Mouse (Mus musculus) v-Abl transformed pro-B cells (cell line): ENCODE data around the gene Tbc1d9b.

Experiments used
- in situ Hi-C, 2 experiments: fragments of 400-800 bp; cut with MboI; formaldehyde crosslinking; loops; one replicate each; pipeline ENCODE4 v1.15.1; 2025; ENCODE audit not compliant: unreplicated experiment in 2 of 2

Gene Tbc1d9b

DNA sequence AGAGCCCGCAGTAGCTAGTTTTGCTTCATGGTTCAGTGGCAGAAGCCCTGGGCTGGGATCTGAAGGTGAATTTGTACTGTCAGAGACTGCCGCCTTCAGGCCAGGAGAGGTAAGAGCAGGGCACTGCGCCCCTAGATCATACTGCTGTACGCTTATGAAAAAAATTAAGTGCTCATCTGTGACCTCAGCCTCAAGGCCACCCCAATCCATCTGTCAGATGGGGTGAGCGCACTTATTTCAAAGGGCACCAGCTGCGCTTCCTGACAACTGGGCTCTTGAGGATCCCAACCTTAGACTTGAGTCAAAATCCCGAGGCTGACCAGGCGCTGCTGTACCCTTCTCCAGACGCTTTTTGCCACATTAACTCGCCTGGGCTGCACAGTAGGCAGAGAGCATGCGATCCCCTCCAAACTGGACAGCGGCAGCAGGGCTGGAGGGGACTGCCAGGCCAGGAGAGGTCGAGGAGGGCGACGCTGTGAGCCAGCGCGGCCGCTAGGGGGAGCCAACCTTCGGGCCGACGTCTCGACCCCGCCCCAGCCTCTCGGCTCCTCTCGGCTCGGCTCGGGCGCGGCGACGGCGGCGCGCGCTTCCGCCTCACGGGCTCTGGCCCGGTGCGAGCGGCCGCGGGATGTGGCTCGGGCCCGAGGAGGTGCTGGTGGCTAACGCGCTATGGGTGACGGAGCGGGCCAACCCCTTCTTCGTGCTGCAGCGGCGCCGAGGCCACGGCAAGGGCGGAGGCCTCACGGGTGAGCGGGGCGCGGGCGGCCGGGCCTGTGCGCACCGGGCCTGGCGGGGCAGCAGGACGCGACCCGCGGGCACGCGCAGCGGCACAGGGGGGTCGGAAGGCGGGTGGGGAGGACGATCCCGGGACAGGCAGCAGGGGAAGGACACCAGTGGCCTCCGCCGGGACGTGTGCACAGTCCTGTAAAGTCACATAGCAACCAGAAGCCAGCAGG is at the start of gene Tbc1d9b:
Tbc1d9b (plus strand) TSS at position 586 of the 956 bp plus-strand sequence.
- in situ Hi-C loops, result loop anchor here in 1 of 2 experiments (10.0 to 25.0 kb wide), 3 partner anchors 94 to 706 kb away; partner anchors contain the start of genes Cnot6, Zfp354c and Zfp879

GRCm38 (mm10) chr11:50086211-50086610 is 45.0 kb upstream of the Tbc1d9b start:
- in situ Hi-C loops, result loop anchor here in 1 of 2 experiments (25.0 kb wide), 1 partner anchor 676 kb away; no protein-coding TSS in a partner anchor

- in situ Hi-C loops, result loop anchor here in 1 of 2 experiments (25.0 kb wide), 1 partner anchor 672 kb away; no protein-coding TSS in a partner anchor
Measured at GRCm38 (mm10) chr11:50089840-50090239, 41.4 kb upstream of the Tbc1d9b start.

DNA sequence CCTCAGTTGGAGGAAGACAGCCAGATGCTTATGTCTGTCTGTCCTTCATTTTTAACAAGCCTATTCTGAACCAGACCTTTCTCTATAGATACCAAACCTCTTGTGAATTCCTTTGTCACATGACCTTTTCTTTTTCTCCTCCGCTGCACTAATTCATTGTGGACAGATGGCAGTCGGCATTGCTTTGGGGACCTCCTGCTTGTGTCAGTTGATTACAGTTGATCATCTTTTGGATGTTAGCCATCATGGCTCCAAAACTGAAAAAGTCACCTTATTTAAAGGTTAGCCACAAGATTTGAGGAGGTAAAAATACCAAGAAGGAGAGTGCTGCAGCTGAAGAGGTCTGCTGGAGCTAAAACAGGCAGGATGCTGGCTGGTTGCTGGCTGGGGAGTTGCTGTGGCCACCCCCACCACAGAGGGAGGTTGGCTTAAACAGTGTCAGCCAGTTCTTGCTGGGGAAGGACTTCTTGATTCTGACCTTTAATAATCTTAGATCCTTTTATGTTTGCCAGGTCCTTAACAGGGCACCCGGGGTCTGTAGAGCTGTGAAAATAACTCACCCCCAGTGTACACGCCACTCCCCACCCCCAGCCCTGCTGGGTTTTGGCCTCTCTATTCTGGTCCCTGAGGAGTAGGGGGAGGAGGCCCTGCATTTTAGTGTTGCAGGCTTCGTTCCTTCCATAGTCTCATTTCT is 40.1 kb upstream of the Tbc1d9b start:
- in situ Hi-C loops, result loop anchor here in 1 of 2 experiments (25.0 kb wide), 1 partner anchor 671 kb away; no protein-coding TSS in a partner anchor

- in situ Hi-C loops, result loop anchor here in 1 of 2 experiments (25.0 kb wide), 1 partner anchor 671 kb away; no protein-coding TSS in a partner anchor
Measured at GRCm38 (mm10) chr11:50091681-50092080, 39.5 kb upstream of the Tbc1d9b start.

DNA sequence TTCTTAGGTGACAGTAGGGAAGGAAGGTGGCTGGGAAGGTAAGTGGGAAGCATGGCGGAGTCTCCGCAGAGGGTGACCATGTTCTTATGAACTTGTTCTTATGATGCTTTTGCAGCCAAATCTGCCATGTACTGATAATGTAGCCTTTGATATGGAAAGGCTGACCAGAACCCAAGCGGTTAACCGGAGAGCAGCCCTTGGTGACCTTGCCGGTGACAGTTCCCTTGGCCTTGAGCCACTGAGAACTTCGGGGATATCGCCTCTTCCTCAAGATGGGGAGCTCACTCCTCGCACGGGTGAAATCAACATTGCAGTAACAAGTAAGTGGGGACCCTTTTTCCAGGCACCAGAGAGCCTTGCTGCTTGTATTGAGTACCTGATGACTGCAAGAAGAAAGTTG is 35.5 kb upstream of the Tbc1d9b start:
- in situ Hi-C loops, result loop anchor here in 1 of 2 experiments (25.0 kb wide), 1 partner anchor 667 kb away; no protein-coding TSS in a partner anchor

- in situ Hi-C loops, result loop anchor here in 1 of 2 experiments (25.0 kb wide), 1 partner anchor 665 kb away; no protein-coding TSS in a partner anchor
Measured at GRCm38 (mm10) chr11:50097091-50097490, 34.1 kb upstream of the Tbc1d9b start.

DNA sequence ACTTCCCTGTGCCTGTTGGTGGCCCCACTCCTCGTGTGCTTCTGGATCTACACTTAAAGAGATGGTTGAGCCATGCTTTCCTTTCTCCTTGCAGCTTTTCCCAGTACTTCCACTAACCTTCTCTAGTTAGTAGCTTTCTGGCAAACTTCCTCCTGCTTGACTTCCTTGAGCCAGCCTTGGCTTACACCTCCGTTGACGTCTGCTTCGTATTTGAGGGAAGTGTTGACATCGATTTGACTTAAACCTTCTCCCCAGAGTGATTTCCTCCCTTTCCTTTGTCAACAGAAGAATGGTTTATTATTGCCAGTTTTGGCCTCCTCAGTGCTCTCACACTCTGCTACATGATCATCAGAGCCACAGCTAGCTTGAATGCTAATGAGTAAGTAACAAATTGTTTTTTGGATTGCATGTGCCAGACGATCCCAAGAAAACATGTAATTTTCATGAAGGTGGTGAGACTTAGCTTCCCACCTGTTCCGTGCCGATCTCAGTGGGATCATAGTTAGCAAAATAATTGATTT is 32.2 kb upstream of the Tbc1d9b start:
- in situ Hi-C loops, result loop anchor here in 1 of 2 experiments (25.0 kb wide), 1 partner anchor 663 kb away; no protein-coding TSS in a partner anchor

- in situ Hi-C loops, result loop anchor here (25.0 kb wide), 3 partner anchors 663 to 1438 kb away; partner anchors contain the start of genes BC049762 (in 1 of the 2) and Clk4 (in 1 of the 2)
Measured at GRCm38 (mm10) chr11:50099692-50100091, 31.5 kb upstream of the Tbc1d9b start.

DNA sequence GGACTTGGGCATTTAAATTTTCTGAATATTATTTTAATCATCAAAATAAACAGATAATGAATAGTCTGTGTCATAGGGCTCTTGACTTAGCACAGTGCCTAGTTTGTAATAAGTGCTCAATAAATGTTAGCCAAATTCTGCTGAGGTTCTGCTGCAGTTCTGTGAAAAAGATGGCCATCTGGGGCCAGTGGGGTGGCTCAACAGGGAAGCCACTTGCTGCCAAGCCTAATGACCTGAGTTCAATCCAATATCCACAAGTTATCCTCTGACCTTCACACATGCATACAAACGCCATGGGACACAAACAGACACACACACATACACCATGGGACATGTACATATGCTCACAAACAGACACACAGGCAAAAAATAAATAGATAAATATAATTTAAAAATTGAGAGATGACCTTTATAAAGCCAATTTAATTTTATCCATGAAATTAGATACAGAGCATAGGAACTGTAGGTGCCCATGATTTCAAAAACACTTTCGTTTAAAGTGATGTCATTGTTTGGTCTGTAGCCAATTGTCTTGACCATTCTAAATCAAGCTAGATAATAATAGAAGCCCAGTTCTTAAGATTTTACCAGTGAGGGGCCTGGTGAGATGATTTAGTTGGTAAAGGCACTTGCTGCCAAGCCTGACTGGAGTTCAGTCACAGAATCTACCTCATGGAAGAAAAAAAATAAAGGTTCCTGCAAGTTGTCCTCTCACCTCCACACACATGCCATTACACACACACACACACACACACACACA is 30.5 kb upstream of the Tbc1d9b start:
- in situ Hi-C loops, result loop anchor here (25.0 kb wide), 3 partner anchors 662 to 1437 kb away; partner anchors contain the start of genes BC049762 (in 1 of the 2) and Clk4 (in 1 of the 2)

GRCm38 (mm10) chr11:50101962-50102361 is 29.2 kb upstream of the Tbc1d9b start:
- in situ Hi-C loops, result loop anchor here (25.0 kb wide), 3 partner anchors 660 to 1435 kb away; partner anchors contain the start of genes BC049762 (in 1 of the 2) and Clk4 (in 1 of the 2)

DNA sequence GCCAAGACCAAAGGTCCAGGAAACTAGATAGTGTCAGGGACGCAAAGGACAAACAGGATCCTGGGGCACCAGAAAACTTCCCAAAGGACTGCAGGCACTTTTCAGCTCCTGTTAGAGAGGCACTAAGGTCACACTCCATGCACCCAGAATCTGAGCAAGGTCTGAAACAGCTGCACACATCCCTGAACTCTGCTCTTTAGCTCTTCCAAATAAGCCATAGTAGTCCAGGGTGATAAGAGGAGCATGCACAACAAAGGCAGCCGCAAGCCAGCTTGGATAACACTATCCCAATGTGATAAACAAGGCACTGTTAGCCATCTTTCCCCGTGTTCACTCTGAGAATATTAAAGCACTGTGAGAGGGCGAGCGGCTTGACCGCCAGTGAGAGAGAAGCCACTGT is 27.2 kb upstream of the Tbc1d9b start:
- in situ Hi-C loops, result loop anchor here (25.0 kb wide), 3 partner anchors 658 to 1433 kb away; partner anchors contain the start of genes BC049762 (in 1 of the 2) and Clk4 (in 1 of the 2)

DNA sequence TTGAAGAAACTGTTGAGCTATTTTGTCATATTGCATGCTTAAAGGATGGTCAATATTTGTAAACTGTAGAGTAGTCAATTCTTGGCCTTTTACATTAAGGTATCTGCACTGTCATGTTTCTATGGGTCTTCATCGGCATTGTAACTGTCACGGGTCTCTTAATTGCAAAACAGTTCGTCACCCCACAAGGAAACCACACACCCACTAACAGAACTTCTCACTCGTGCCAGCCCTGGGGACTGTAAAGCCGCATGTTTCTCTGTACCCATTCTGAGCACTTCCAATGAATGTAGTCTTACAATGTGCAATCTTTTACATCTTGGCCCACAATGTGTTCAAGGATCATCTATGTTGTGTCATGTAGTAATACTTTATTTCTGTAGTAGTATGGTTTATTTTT is 26.0 kb upstream of the Tbc1d9b start:
- in situ Hi-C loops, result loop anchor here (25.0 kb wide), 3 partner anchors 657 to 1432 kb away; partner anchors contain the start of genes BC049762 (in 1 of the 2) and Clk4 (in 1 of the 2)

DNA sequence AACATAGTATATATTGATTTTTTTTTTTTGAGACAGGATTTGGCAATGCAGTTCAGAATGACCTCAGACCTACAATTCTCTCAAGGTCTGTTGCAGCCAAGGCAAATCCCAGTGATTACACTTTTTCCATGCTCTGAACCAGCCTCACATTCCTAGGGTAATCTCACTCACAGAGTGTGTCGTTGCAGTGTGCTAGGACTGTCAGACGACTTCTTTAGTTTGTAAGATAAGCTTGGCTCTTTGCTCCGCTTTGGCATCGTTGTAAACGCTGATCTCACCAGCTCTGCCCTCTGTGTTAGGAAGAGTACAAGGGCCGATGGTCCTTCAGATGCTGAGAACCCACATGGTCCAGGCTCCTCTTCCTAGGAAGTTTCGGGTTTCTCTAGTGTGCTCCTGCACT is 25.2 kb upstream of the Tbc1d9b start:
- in situ Hi-C loops, result loop anchor here (25.0 kb wide), 3 partner anchors 656 to 1431 kb away; partner anchors contain the start of genes BC049762 (in 1 of the 2) and Clk4 (in 1 of the 2)

DNA sequence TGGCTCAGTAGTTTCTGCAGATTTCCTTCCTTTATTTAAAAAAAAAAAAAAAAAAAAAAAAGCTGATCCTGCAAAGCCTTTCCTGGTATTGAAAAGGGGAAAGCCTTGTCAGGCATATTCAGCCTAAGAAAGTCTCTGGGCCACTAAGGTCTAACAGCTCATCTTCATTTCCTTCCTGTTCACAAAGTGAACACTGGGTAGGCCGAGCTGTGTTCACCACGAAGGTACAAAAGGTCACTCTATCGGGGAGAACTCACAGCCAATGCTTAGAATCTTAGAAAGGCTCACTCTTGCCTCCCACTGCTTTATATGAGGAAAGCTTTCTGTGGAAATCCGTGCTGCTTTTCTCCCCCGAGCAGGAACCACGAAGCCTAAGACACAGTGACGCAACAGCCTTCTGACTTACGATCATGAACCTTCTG is 22.4 kb upstream of the Tbc1d9b start:
- in situ Hi-C loops, result loop anchor here (25.0 kb wide), 3 partner anchors 653 to 1428 kb away; partner anchors contain the start of genes BC049762 (in 1 of the 2) and Clk4 (in 1 of the 2)

DNA sequence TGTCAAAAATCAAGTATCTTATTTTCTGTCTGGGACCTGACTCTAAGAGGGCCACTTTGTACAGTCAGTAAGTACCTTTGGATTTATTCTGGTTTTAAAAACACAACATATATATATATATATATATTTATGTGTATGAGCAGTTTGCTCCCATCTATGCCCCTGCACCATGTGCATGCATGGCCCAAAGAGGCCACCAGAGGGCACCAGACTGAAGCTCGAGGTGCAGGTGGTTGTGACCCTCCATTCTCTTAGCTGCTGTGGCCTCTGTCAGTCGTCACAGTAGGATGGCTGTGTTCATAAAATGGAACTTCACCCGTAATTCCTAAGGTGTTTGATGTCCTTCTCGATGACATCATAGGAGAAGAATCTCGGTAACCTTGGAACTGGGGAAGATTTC is 16.9 kb upstream of the Tbc1d9b start:
- in situ Hi-C loops, result loop anchor here (10.0 to 25.0 kb wide), 5 partner anchors 130 to 1423 kb away; partner anchors contain the start of genes BC049762 (in 1 of the 2) and Clk4 (in 1 of the 2)

DNA sequence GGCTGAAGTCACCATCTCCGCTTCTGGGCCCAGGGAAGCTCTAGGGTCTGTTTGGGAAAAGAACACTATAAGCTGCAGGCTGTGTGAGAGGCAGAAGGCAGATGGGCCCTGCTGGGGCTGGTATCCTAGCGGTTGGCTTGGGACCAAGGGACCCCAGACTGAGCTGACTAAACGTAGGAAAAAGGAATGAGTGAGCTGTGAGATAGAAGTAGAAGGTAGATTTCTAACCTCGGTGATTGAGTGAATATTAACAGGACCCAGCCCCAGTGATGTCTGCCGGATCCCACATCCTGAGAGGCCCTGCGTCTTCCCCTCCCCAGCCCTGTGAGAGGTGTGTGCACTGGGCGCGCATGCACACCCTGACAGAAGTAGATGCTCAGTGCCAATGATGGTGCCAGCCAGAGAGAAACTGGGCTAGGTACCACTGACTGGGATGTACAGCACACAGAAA is 8.5 kb upstream of the Tbc1d9b start:
- in situ Hi-C loops, result loop anchor here (25.0 kb wide), 3 partner anchors 640 to 1415 kb away; partner anchors contain the start of genes BC049762 (in 1 of the 2) and Clk4 (in 1 of the 2)

GRCm38 (mm10) chr11:50127781-50128180 is 3.4 kb upstream of the Tbc1d9b start:
- in situ Hi-C loops, result loop anchor here in 1 of 2 experiments (25.0 kb wide), 2 partner anchors 415 to 710 kb away; partner anchors contain the start of genes Cnot6, Zfp354c and Zfp879
